Mouse (Mus musculus) liver, postnatal 0 days (tissue): ENCODE data around the gene Hes3. TPM values are rescaled to one million over a fixed set of nuclear protein-coding genes. Genes with fewer than 3 reads are reported as not detected.
A peak's percentile ranks its signal among the peaks of the same experiment; 100 is the strongest.

Source experiments
- ATAC-seq: fragments of 200-750 bp; cut with Nextera tagmentation; 2 replicates; pipeline ENCODE4 v1.8.0; 2017; ENCODE audit warnings: mild to moderate bottlenecking, moderate library complexity
- DNase-seq: peaks from one replicate; pipeline ENCODE4 v3.0.0-alpha.2; 2016
- H3K27ac ChIP-seq: fragments of 300-500 bp; sonication (generic); 2 replicates; pipeline ENCODE4 v1.5.1; 2014; ENCODE audit warnings: antibody characterized with exemption, moderate library complexity, mild to moderate bottlenecking, low read depth
- H3K27me3 ChIP-seq: fragments of 300-500 bp; sonication (generic); 2 replicates; pipeline ENCODE4 v1.6.1; 2014; ENCODE audit warnings: low read length, control low read depth, mixed read lengths; ENCODE audit not compliant: insufficient read depth
- H3K36me3 ChIP-seq: fragments of 300-500 bp; sonication (generic); replicated peaks from 2 replicates; pipeline ENCODE4 v1.6.1; 2014; ENCODE audit warnings: mild to moderate bottlenecking, control low read depth, low read length, moderate library complexity, mixed read lengths; ENCODE audit not compliant: insufficient read depth
- H3K4me1 ChIP-seq: fragments of 300-500 bp; sonication (generic); 2 replicates; pipeline ENCODE4 v1.6.1; 2014; ENCODE audit warnings: antibody characterized with exemption, mild to moderate bottlenecking, control low read depth; ENCODE audit not compliant: insufficient read depth
- H3K4me2 ChIP-seq: fragments of 300-500 bp; sonication (generic); 2 replicates; pipeline ENCODE4 v1.6.1; 2014; ENCODE audit warnings: low read depth, mild to moderate bottlenecking, low read length, moderate library complexity, mixed read lengths
- H3K4me3 ChIP-seq: fragments of 300-500 bp; sonication (generic); 2 replicates; pipeline ENCODE4 v1.5.1; 2014; ENCODE audit warnings: low read depth, low read length
- H3K9ac ChIP-seq: fragments of 300-500 bp; sonication (generic); replicated peaks from 2 replicates; pipeline ENCODE4 v1.6.1; 2014; ENCODE audit warnings: mild to moderate bottlenecking, moderate library complexity
- H3K9me3 ChIP-seq: fragments of 300-500 bp; sonication (generic); 2 replicates; pipeline ENCODE4 v1.6.1; 2016; ENCODE audit warnings: mild to moderate bottlenecking, control low read depth, low read length, mixed read lengths
- CTCF ChIP-seq: sonication (generic); IDR thresholded peaks from 2 replicates; pipeline ENCODE4 v1.5.1; 2016; ENCODE audit warnings: antibody characterized with exemption, low read depth
- EP300 ChIP-seq: IDR thresholded peaks from 2 replicates; pipeline ENCODE4 v1.6.1; 2016; ENCODE audit warnings: antibody characterized with exemption, low read depth, mild to moderate bottlenecking
- WGBS: fragments of 180-500 bp; shearing (Covaris S2); extraction: QIAGEN DNeasy Blood & Tissue Kit; methylation state at CpG from one replicate; pipeline ENCODE4 v1.1.7; 2014; ENCODE audit not compliant: insufficient replicate concordance; 5-methylcytosine and 5-hydroxymethylcytosine counted together
- polyA plus RNA-seq: library from polyadenylated mRNA; unstranded; fragments of >200 nt; fragmentation: Nextera tagmentation; extraction: Ambion mirVana; gene quantifications from 2 replicates; pipeline ENCODE4 v1.2.1, GENCODE M21; 2015

Gene Hes3
- polyA plus RNA-seq, 1 experiment from 2014 or later: not detected

- H3K27ac ChIP-seq: no peak overlapping the region
- peak; percentile 59 for DNase-seq
- no peak overlapping the region for H3K4me2 ChIP-seq
- WGBS: 2% methylated on average over 10 of the region's 10 CpGs
- peaks cover 7% of the 10 kb centered on the region for H3K4me1 ChIP-seq
- peaks cover 88% of the 10 kb centered on the region for H3K27me3 ChIP-seq
- no peaks in the 10 kb centered on the region for H3K9me3 ChIP-seq
- H3K4me3 ChIP-seq: no peak overlapping the region
- TF ChIP-seq CTCF (peak; percentile 80), EP300 (no peak)
- ATAC-seq: no peak
- H3K36me3 ChIP-seq: no peaks in the 10 kb centered on the region
- no peak overlapping the region for H3K9ac ChIP-seq
These were observed 6.0 kb downstream of the Hes3 start for GRCm38 (mm10) chr4:152285505-152285904.

GRCm38 (mm10) chr4:152283186-152283950 is 8.1 kb downstream of the Hes3 start:
- no peak overlapping the region for H3K27ac ChIP-seq
- WGBS: 3% methylated on average over 70 of the region's 70 CpGs
- no peaks in the 10 kb centered on the region for H3K9me3 ChIP-seq
- H3K4me1 ChIP-seq: peaks cover 7% of the 10 kb centered on the region
- DNase-seq (peak; percentile 87), ATAC-seq (peak; percentile 87)
- H3K9ac ChIP-seq: no peak overlapping the region
- no peaks in the 10 kb centered on the region for H3K36me3 ChIP-seq
- TF ChIP-seq CTCF (peak; percentile 91), EP300 (no peak)
- peak overlapping the region; percentile 0; the same call in 1 of the 2 replicates for H3K4me2 ChIP-seq
- 0 out of 2 replicates have a peak overlapping the region, but pooled peaks have one; percentile 1 for H3K4me3 ChIP-seq
- peaks cover 73% of the 10 kb centered on the region for H3K27me3 ChIP-seq

- H3K9me3 ChIP-seq: no peaks in the 10 kb centered on the region
- H3K9ac ChIP-seq: no peak overlapping the region
- no peak for TF ChIP-seq CTCF
- no peak for TF ChIP-seq EP300
- no peaks in the 10 kb centered on the region for H3K36me3 ChIP-seq
- peaks cover 67% of the 10 kb centered on the region for H3K27me3 ChIP-seq
- peak overlapping the region; percentile 0; the same call in 1 of the 2 replicates for H3K4me2 ChIP-seq
- H3K27ac ChIP-seq: no peak overlapping the region
- H3K4me3 ChIP-seq: 0 out of 2 replicates have a peak overlapping the region, but pooled peaks have one; percentile 1
- WGBS: 25% methylated on average over 22 of the region's 34 CpGs
- H3K4me1 ChIP-seq: peaks cover 7% of the 10 kb centered on the region
- DNase-seq: no peak
- ATAC-seq: no peak
These were observed 8.7 kb downstream of the Hes3 start for GRCm38 (mm10) chr4:152282721-152283120.

- Histone ChIP-seq H3K27ac (no peak overlapping the region), H3K27me3 (peaks cover 55% of the 10 kb centered on the region), H3K9me3 (no peaks in the 10 kb centered on the region), H3K4me1 (peaks cover 7% of the 10 kb centered on the region), H3K4me3 (no peak overlapping the region), H3K9ac (no peak overlapping the region), H3K36me3 (no peaks in the 10 kb centered on the region), H3K4me2 (no peak overlapping the region)
- TF ChIP-seq EP300 (no peak), CTCF (no peak)
- DNase-seq (no peak), ATAC-seq (no peak)
- WGBS: 42% methylated on average over 15 of the region's 15 CpGs
These were observed 9.9 kb downstream of the Hes3 start for GRCm38 (mm10) chr4:152281601-152282000.

- 85% methylated on average over 23 of the region's 23 CpGs for WGBS
- Histone ChIP-seq H3K4me2 (no peak overlapping the region), H3K27ac (no peak overlapping the region), H3K36me3 (no peaks in the 10 kb centered on the region), H3K9me3 (no peaks in the 10 kb centered on the region), H3K4me3 (no peak overlapping the region), H3K4me1 (peaks cover 11% of the 10 kb centered on the region), H3K9ac (no peak overlapping the region), H3K27me3 (peaks cover 51% of the 10 kb centered on the region)
- no peak for ATAC-seq
- no peak for TF ChIP-seq CTCF
- DNase-seq: no peak
These were observed 12.5 kb downstream of the Hes3 start for GRCm38 (mm10) chr4:152278986-152279385.

GRCm38 (mm10) chr4:152277916-152278315 is 13.5 kb downstream of the Hes3 start:
- no peak overlapping the region for H3K27ac ChIP-seq
- H3K4me1 ChIP-seq: peaks cover 12% of the 10 kb centered on the region
- no peak overlapping the region for H3K9ac ChIP-seq
- ATAC-seq (no peak), DNase-seq (no peak)
- H3K4me3 ChIP-seq: no peak overlapping the region
- peaks cover 51% of the 10 kb centered on the region for H3K27me3 ChIP-seq
- no peak overlapping the region for H3K4me2 ChIP-seq
- no peaks in the 10 kb centered on the region for H3K36me3 ChIP-seq
- 62% methylated on average over 2 of the region's 2 CpGs for WGBS
- H3K9me3 ChIP-seq: no peaks in the 10 kb centered on the region
- no peak for TF ChIP-seq EP300
- TF ChIP-seq CTCF: peak; percentile 24
